Mouse (Mus musculus) MEL (cell line): ENCODE measurements around the gene Rab3a. TPM values are rescaled to one million over a fixed set of nuclear protein-coding genes. Genes with fewer than 3 reads are reported as not detected.

Experiments used
- DNase-seq: peaks from one replicate; pipeline ENCODE4 v3.0.0; 2011; ENCODE audit warnings: low read depth, low spot score
- H3K27ac ChIP-seq: 2 replicates; pipeline ENCODE4 v1.5.1; 2012; ENCODE audit warnings: low read depth, mild to moderate bottlenecking, control low read depth, low read length, moderate library complexity; ENCODE audit not compliant: control insufficient read depth
- H3K27me3 ChIP-seq, 2 experiments: fragments of 150-350 bp in 1 of 2; sonication (generic) in 1 of 2; 2 replicates each; pipeline ENCODE4 v1.6.1; 2012; ENCODE audit warnings: low read length in 2 of 2, mild to moderate bottlenecking in 2 of 2, improper control_type of control experiment in 1 of 2, moderate library complexity in 1 of 2; ENCODE audit not compliant: insufficient read depth in 2 of 2, control insufficient read depth in 1 of 2
- H3K36me3 ChIP-seq, 2 experiments: 2 replicates each; pipeline ENCODE4 v1.6.1; 2012 to 2014; ENCODE audit warnings: low read length in 2 of 2, improper control_type of control experiment in 1 of 2, inconsistent platforms in 1 of 2, mild to moderate bottlenecking in 1 of 2; ENCODE audit not compliant: insufficient read depth in 2 of 2, control insufficient read depth in 1 of 2
- H3K4me1 ChIP-seq, 2 experiments: fragments of 150-350 bp in 1 of 2; sonication (generic) in 1 of 2; 2 replicates each; pipeline ENCODE4 v1.6.1; 2012; ENCODE audit warnings: low read length in 2 of 2, improper control_type of control experiment in 1 of 2, mild to moderate bottlenecking in 1 of 2; ENCODE audit not compliant: insufficient read depth in 2 of 2, control insufficient read depth in 1 of 2
- H3K4me3 ChIP-seq, 2 experiments: fragments of 150-350 bp in 1 of 2; sonication (generic) in 1 of 2; 2 replicates each; pipeline ENCODE4 v1.5.1; 2012; ENCODE audit warnings: low read depth in 2 of 2, low read length in 2 of 2, mild to moderate bottlenecking in 2 of 2, moderate library complexity in 2 of 2, control low read depth in 1 of 2, improper control_type of control experiment in 1 of 2; ENCODE audit not compliant: control insufficient read depth in 1 of 2, insufficient read depth in 1 of 2
- H3K79me2 ChIP-seq: 2 replicates; pipeline ENCODE4 v1.6.1; 2012; ENCODE audit warnings: mild to moderate bottlenecking, low read length, moderate library complexity; ENCODE audit not compliant: control insufficient read depth, poor library complexity, insufficient read depth
- H3K9ac ChIP-seq: 2 replicates; pipeline ENCODE4 v1.6.1; 2012; ENCODE audit warnings: low read depth, mild to moderate bottlenecking, control low read depth, low read length, moderate library complexity; ENCODE audit not compliant: control insufficient read depth, poor library complexity, severe bottlenecking
- H3K9me3 ChIP-seq: fragments of 150-350 bp; sonication (generic); replicated peaks from 2 replicates; pipeline ENCODE4 v1.6.1; 2012; ENCODE audit warnings: mild to moderate bottlenecking, low read length, improper control_type of control experiment, moderate library complexity; ENCODE audit not compliant: insufficient read depth
- BHLHE40 ChIP-seq: IDR thresholded peaks from 2 replicates; pipeline ENCODE4 v1.6.1; 2012; ENCODE audit warnings: low read depth, mild to moderate bottlenecking, inconsistent platforms, low read length, improper control_type of control experiment, borderline replicate concordance
- CHD1 ChIP-seq: IDR thresholded peaks from 2 replicates; pipeline ENCODE4 v1.6.1; 2012; ENCODE audit warnings: low read depth, mild to moderate bottlenecking, inconsistent platforms, low read length, improper control_type of control experiment
- CHD2 ChIP-seq: IDR thresholded peaks from 2 replicates; pipeline ENCODE4 v1.6.1; 2011; ENCODE audit warnings: low read length, improper control_type of control experiment
- CTCF ChIP-seq, 3 experiments: IDR thresholded peaks in 2 of 3; conservative IDR thresholded peaks in 1 of 3; 2 replicates each; pipeline ENCODE4 v1.5.1; 2011 to 2012; ENCODE audit warnings: low read length in 3 of 3, low read depth in 2 of 3, mild to moderate bottlenecking in 2 of 3, improper control_type of control experiment in 1 of 3, inconsistent platforms in 1 of 3, mixed read lengths in 1 of 3, moderate library complexity in 1 of 3; ENCODE audit not compliant: control insufficient read depth in 1 of 3, insufficient read depth in 1 of 3, poor library complexity in 1 of 3, severe bottlenecking in 1 of 3
- ETS1 ChIP-seq: IDR thresholded peaks from 2 replicates; pipeline ENCODE4 v1.6.1; 2012; ENCODE audit warnings: low read depth, mild to moderate bottlenecking, inconsistent platforms, low read length, improper control_type of control experiment, moderate library complexity
- GATA1 ChIP-seq: IDR thresholded peaks from 2 replicates; pipeline ENCODE4 v1.6.1; 2011; ENCODE audit warnings: low read depth, low read length, improper control_type of control experiment
- JUND ChIP-seq: IDR thresholded peaks from 2 replicates; pipeline ENCODE4 v1.6.1; 2011; ENCODE audit warnings: low read depth, mild to moderate bottlenecking, improper control_type of control experiment, low read length
- MAFK ChIP-seq: IDR thresholded peaks from 2 replicates; pipeline ENCODE4 v1.6.1; 2011; ENCODE audit warnings: low read depth, mild to moderate bottlenecking, low read length, improper control_type of control experiment, borderline replicate concordance
- MAX ChIP-seq: IDR thresholded peaks from 2 replicates; pipeline ENCODE4 v1.6.1; 2011; ENCODE audit warnings: low read length, improper control_type of control experiment
- MXI1 ChIP-seq: IDR thresholded peaks from 2 replicates; pipeline ENCODE4 v1.6.1; 2011; ENCODE audit warnings: mild to moderate bottlenecking, low read depth, low read length, improper control_type of control experiment
- MYB ChIP-seq: IDR thresholded peaks from 2 replicates; pipeline ENCODE4 v1.6.1; 2011; ENCODE audit warnings: mild to moderate bottlenecking, low read depth, low read length, improper control_type of control experiment
- NRF1 ChIP-seq: IDR thresholded peaks from 2 replicates; pipeline ENCODE4 v1.6.1; 2014; ENCODE audit warnings: low read depth, mild to moderate bottlenecking, inconsistent platforms, low read length, improper control_type of control experiment, moderate library complexity; ENCODE audit not compliant: poor library complexity, insufficient read depth, severe bottlenecking
- POLR2AphosphoS5 ChIP-seq: IDR thresholded peaks from 2 replicates; pipeline ENCODE4 v1.6.1; 2012; ENCODE audit warnings: low read depth, borderline replicate concordance, mild to moderate bottlenecking, inconsistent platforms, low read length, moderate library complexity, mixed read lengths
- SMC3 ChIP-seq: IDR thresholded peaks from 2 replicates; pipeline ENCODE4 v1.6.1; 2011; ENCODE audit warnings: low read depth, low read length, improper control_type of control experiment
- TBP ChIP-seq: IDR thresholded peaks from 2 replicates; pipeline ENCODE4 v1.8.0; 2011; ENCODE audit warnings: low read depth, low read length, improper control_type of control experiment
- UBTF ChIP-seq: IDR thresholded peaks from 2 replicates; pipeline ENCODE4 v1.6.1; 2012; ENCODE audit warnings: low read depth, mild to moderate bottlenecking, inconsistent platforms, low read length, improper control_type of control experiment, moderate library complexity, borderline replicate concordance; ENCODE audit not compliant: insufficient read depth
- USF1 ChIP-seq: IDR thresholded peaks from 2 replicates; pipeline ENCODE4 v1.6.1; 2014; ENCODE audit warnings: low read depth, mild to moderate bottlenecking, inconsistent platforms, low read length, improper control_type of control experiment, moderate library complexity
- ZC3H11A ChIP-seq: IDR thresholded peaks from 2 replicates; pipeline ENCODE4 v1.6.1; 2012; ENCODE audit warnings: low read depth, mild to moderate bottlenecking, inconsistent platforms, low read length, improper control_type of control experiment
- ZKSCAN1 ChIP-seq: IDR thresholded peaks from 2 replicates; pipeline ENCODE4 v1.6.1; 2012; ENCODE audit warnings: low read depth, mild to moderate bottlenecking, inconsistent platforms, low read length, improper control_type of control experiment, moderate library complexity
- ZMIZ1 ChIP-seq: IDR thresholded peaks from 2 replicates; pipeline ENCODE4 v1.6.1; 2012; ENCODE audit warnings: low read depth, mild to moderate bottlenecking, inconsistent platforms, low read length, improper control_type of control experiment, moderate library complexity
- ZNF384 ChIP-seq: IDR thresholded peaks from 2 replicates; pipeline ENCODE4 v1.6.1; 2012; ENCODE audit warnings: low read depth, mild to moderate bottlenecking, inconsistent platforms, low read length, improper control_type of control experiment
- polyA plus RNA-seq, 2 experiments: library from polyadenylated mRNA; stranded (reverse) in 1 of 2; unstranded in 1 of 2; fragments of >175 nt in 1 of 2; fragments of >200 nt in 1 of 2; gene quantifications; 2 replicates each; pipeline versions ENCODE4 v1.2.1 to v1.2.4; 2012; ENCODE audit warnings: low replicate concordance in 2 of 2, low read depth in 1 of 2; ENCODE audit not compliant: insufficient read length in 2 of 2, insufficient read depth in 1 of 2, missing spikeins in 1 of 2
- total RNA-seq: library from RNA; depleted of rRNA; stranded (reverse); fragments of 300-350 nt; gene quantifications from 2 replicates; pipeline ENCODE4 v1.2.3, GENCODE M21; 2012

Gene Rab3a
- total and polyA plus RNA-seq, 3 experiments, result 1.8 to 5.6 TPM; not detected in 1

- TF ChIP-seq SMC3, result no peak
- TF ChIP-seq NRF1, result no peak
- TF ChIP-seq CTCF (IDR thresholded peaks at IDR 0.05 in 2 of 3, conservative IDR thresholded peaks at IDR 0.05 in 1 of 3; ENCODE audit: control insufficient read depth in 1 of 3, insufficient read depth in 1 of 3, low read depth in 2 of 3, low read length in 3 of 3, poor library complexity in 1 of 3, severe bottlenecking in 1 of 3), result no peak
- no peak for TF ChIP-seq GATA1
- no peak for TF ChIP-seq USF1
- no peak for TF ChIP-seq TBP
- no peak for TF ChIP-seq ZC3H11A
- TF ChIP-seq MXI1, result no peak
- Histone ChIP-seq H3K79me2 (no peaks in the 10 kb centered on the region), H3K9me3 (no peaks in the 10 kb centered on the region), H3K27me3 (peaks cover 0 to 1% of the 10 kb centered on the region in 2 experiments; a peak in 2 of 4 replicates), H3K27ac (no peak overlapping the region), H3K4me1 (no peaks in the 10 kb centered on the region), H3K4me3 (no peak overlapping the region), H3K9ac (no peak overlapping the region), H3K36me3 (no peaks in the 10 kb centered on the region)
- DNase-seq, result no peak
These were observed 9.7 kb upstream of the Rab3a start for GRCm38 (mm10) chr8:70744806-70745205.

GRCm38 (mm10) chr8:70745691-70746220, 8.7 kb upstream of the Rab3a start:
- Histone ChIP-seq H3K9ac (no peak overlapping the region), H3K36me3 (no peaks in the 10 kb centered on the region), H3K79me2 (no peaks in the 10 kb centered on the region), H3K4me1 (no peaks in the 10 kb centered on the region), H3K27ac (no peak overlapping the region), H3K4me3 (no peak overlapping the region), H3K27me3 (no peaks in the 10 kb centered on the region; a peak in 1 of 4 replicates), H3K9me3 (no peaks in the 10 kb centered on the region)
- no peak for DNase-seq
- TF ChIP-seq MYB (no peak), JUND (no peak), ETS1 (no peak), NRF1 (no peak), GATA1 (no peak), MXI1 (no peak), CTCF (IDR thresholded peaks at IDR 0.05 in 2 of 3, conservative IDR thresholded peaks at IDR 0.05 in 1 of 3; ENCODE audit: control insufficient read depth in 1 of 3, insufficient read depth in 1 of 3, low read depth in 2 of 3, low read length in 3 of 3, poor library complexity in 1 of 3, severe bottlenecking in 1 of 3) (no peak), POLR2AphosphoS5 (no peak)

GRCm38 (mm10) chr8:70746676-70747075, 7.8 kb upstream of the Rab3a start:
- no peak overlapping the region for H3K27ac ChIP-seq
- H3K9me3 ChIP-seq, result no peaks in the 10 kb centered on the region
- no peaks in the 10 kb centered on the region for H3K36me3 ChIP-seq
- H3K79me2 ChIP-seq, result no peaks in the 10 kb centered on the region
- no peaks in the 10 kb centered on the region for H3K27me3 ChIP-seq
- no peak overlapping the region for H3K9ac ChIP-seq
- no peak for DNase-seq
- H3K4me3 ChIP-seq, result no peak overlapping the region
- TF ChIP-seq ZMIZ1 (no peak), GATA1 (no peak), MAFK (no peak), ZC3H11A (no peak), MAX (no peak), CHD1 (no peak), ZNF384 (no peak), BHLHE40 (no peak), JUND (no peak), UBTF (no peak), ZKSCAN1 (no peak), TBP (no peak), CHD2 (no peak), NRF1 (no peak)
- no peaks in the 10 kb centered on the region for H3K4me1 ChIP-seq
